Comparison of ENCODE assay signal across 8 mouse cellular contexts in the genomic region with DNA sequence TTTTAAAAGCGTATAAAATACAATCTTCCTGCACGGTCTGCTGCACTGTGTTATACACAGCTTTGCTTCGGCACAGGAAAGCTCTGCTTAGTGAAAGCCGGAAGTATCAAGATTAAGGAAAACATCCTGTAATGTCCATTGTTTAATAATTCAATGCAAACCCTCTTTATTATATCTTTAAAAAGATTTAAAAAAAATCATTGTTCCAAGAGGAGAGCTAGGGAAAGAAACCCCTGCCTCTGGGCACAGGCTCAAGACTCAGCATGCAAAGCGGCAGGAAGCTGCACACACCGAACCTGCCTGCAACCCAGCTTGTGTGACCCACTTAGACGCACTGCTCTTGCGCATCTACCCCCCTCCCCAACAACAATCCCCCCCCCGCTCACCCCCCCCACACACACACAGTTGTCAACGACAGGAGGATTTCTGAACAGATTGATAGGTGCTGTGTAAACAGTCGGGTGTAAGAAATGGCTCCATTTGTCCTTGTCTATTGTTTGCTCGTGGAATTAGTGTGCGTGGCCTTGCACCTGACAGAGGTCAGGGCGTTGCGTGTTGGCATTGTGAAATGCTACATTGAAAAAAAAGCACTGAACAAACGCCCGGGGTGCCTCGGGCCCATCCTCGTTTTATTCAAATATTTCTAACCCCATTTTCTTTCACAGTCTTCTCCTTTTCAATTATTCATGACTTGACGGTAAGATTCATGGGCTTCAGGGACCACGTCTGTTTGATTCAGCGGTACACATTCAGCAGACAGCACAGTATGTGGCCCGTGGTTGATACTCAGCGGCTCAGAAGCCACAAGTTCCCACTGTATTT.
DNase-seq lines count a peak whose midpoint lies in the region; ATAC-seq lines count a peak whose summit lies in the region.

No protein-coding gene starts in this region.

- peak; percentile 93 for DNase-seq in heart, adult 11 months
- no peak for DNase-seq in heart, adult 18-20 months
- DNase-seq in embryonic facial prominence, embryonic 11.5 days (ENCODE audit: low spot score), result no peak
- DNase-seq in intestine, embryonic 14.5 days (ENCODE audit: low spot score), result peak; percentile 50
- DNase-seq in left cerebral cortex, postnatal 25 days (ENCODE audit: low spot score in 2 of 2), result no peak
- DNase-seq in urinary bladder, adult 2 months (ENCODE audit: low spot score), result no peak
- DNase-seq in liver, embryonic 11.5 days (ENCODE audit: low spot score), result no peak

- H3K4me2 ChIP-seq in embryonic facial prominence, embryonic 11.5 days (ENCODE audit: low read depth, low read length), result no peak overlapping the region
- H3K4me2 ChIP-seq in intestine, embryonic 14.5 days (ENCODE audit: low read length), result peak overlapping the region; percentile 23
- H3K4me2 ChIP-seq in midbrain, embryonic 16.5 days (ENCODE audit: low read length), result peak overlapping the region; percentile 13
- H3K4me2 ChIP-seq in liver, embryonic 11.5 days, result no peak overlapping the region

- H3K4me1 ChIP-seq in embryonic facial prominence, embryonic 11.5 days (ENCODE audit: control insufficient read depth, insufficient read depth, low read length), result no peaks in the 10 kb centered on the region
- H3K4me1 ChIP-seq in intestine, embryonic 14.5 days (replicated peaks; ENCODE audit: control insufficient read depth, insufficient read depth, low read length), result no peaks in the 10 kb centered on the region; the same call in 1 of the 2 replicates
- peaks cover 24% of the 10 kb centered on the region for H3K4me1 ChIP-seq in midbrain, embryonic 16.5 days (ENCODE audit: control insufficient read depth, insufficient read depth, low read length)
- H3K4me1 ChIP-seq in liver, embryonic 11.5 days (replicated peaks; ENCODE audit: control insufficient read depth, insufficient read depth, low read length), result no peaks in the 10 kb centered on the region

- H3K4me3 ChIP-seq in embryonic facial prominence, embryonic 11.5 days (ENCODE audit: low read depth, low read length), result no peak overlapping the region
- no peak overlapping the region for H3K4me3 ChIP-seq in intestine, embryonic 14.5 days (ENCODE audit: low read depth, low read length)
- H3K4me3 ChIP-seq in midbrain, embryonic 16.5 days (ENCODE audit: low read depth, low read length), result peak overlapping the region; percentile 0
- H3K4me3 ChIP-seq in liver, embryonic 11.5 days (ENCODE audit: low read depth, low read length), result no peak overlapping the region

- 47% methylated on average over 24 of the region's 24 CpGs for WGBS in embryonic facial prominence, embryonic 11.5 days
- WGBS in intestine, embryonic 14.5 days, result 42% methylated on average over 24 of the region's 24 CpGs
- 2% methylated on average over 24 of the region's 24 CpGs for WGBS in midbrain, embryonic 16.5 days
- 66% methylated on average over 24 of the region's 24 CpGs for WGBS in liver, embryonic 11.5 days

- no peak overlapping the region for H3K27ac ChIP-seq in embryonic facial prominence, embryonic 11.5 days (replicated peaks; ENCODE audit: low read depth, low read length)
- H3K27ac ChIP-seq in intestine, embryonic 14.5 days (ENCODE audit: low read depth), result no peak overlapping the region
- peak overlapping the region; percentile 58 for H3K27ac ChIP-seq in midbrain, embryonic 16.5 days (ENCODE audit: low read length)
- H3K27ac ChIP-seq in liver, embryonic 11.5 days (ENCODE audit: low read depth, low read length), result no peak overlapping the region

- H3K27me3 ChIP-seq in embryonic facial prominence, embryonic 11.5 days (ENCODE audit: control insufficient read depth, insufficient read depth, low read length), result no peaks in the 10 kb centered on the region
- no peaks in the 10 kb centered on the region for H3K27me3 ChIP-seq in intestine, embryonic 14.5 days (replicated peaks; ENCODE audit: control insufficient read depth, insufficient read depth, low read length)
- H3K27me3 ChIP-seq in midbrain, embryonic 16.5 days (ENCODE audit: control insufficient read depth, insufficient read depth, low read depth, low read length), result no peaks in the 10 kb centered on the region
- no peaks in the 10 kb centered on the region for H3K27me3 ChIP-seq in liver, embryonic 11.5 days (replicated peaks; ENCODE audit: control insufficient read depth, insufficient read depth, low read length)

- H3K9ac ChIP-seq in embryonic facial prominence, embryonic 11.5 days (replicated peaks; ENCODE audit: low read length), result no peak overlapping the region; the same call in 1 of the 2 replicates
- no peak overlapping the region for H3K9ac ChIP-seq in intestine, embryonic 14.5 days (ENCODE audit: low read length)
- H3K9ac ChIP-seq in midbrain, embryonic 16.5 days (ENCODE audit: low read depth, low read length), result no peak overlapping the region
- no peak overlapping the region for H3K9ac ChIP-seq in liver, embryonic 11.5 days (ENCODE audit: low read depth, low read length)

- peak; percentile 48; the same call in 1 of the 2 replicates for ATAC-seq in embryonic facial prominence, embryonic 11.5 days (replicated peaks; ENCODE audit: insufficient number of reproducible peaks, low FRiP score, low TSS enrichment, low read depth)
- peak; percentile 53; the same call in 1 of the 2 replicates for ATAC-seq in intestine, embryonic 14.5 days (replicated peaks; ENCODE audit: low FRiP score, low TSS enrichment, low read depth)
- peak; percentile 81 for ATAC-seq in midbrain, embryonic 16.5 days
- ATAC-seq in liver, embryonic 11.5 days (replicated peaks; ENCODE audit: low FRiP score), result no peak

- intact Hi-C loops in left cerebral cortex, postnatal 25 days (cut with DNase I), result no loop called here

- no peaks in the 10 kb centered on the region for H3K36me3 ChIP-seq in embryonic facial prominence, embryonic 11.5 days (replicated peaks; ENCODE audit: control insufficient read depth, insufficient read depth, low read depth, low read length)
- no peaks in the 10 kb centered on the region for H3K36me3 ChIP-seq in intestine, embryonic 14.5 days (ENCODE audit: control insufficient read depth, insufficient read depth, low read length)
- no peaks in the 10 kb centered on the region for H3K36me3 ChIP-seq in midbrain, embryonic 16.5 days (ENCODE audit: control insufficient read depth, insufficient read depth, low read length)
- H3K36me3 ChIP-seq in liver, embryonic 11.5 days (ENCODE audit: control insufficient read depth, insufficient read depth, low read length), result no peaks in the 10 kb centered on the region

- no peaks in the 10 kb centered on the region for H3K9me3 ChIP-seq in embryonic facial prominence, embryonic 11.5 days (replicated peaks; ENCODE audit: control insufficient read depth, low read length)
- H3K9me3 ChIP-seq in intestine, embryonic 14.5 days (ENCODE audit: control insufficient read depth, low read length), result no peaks in the 10 kb centered on the region
- no peaks in the 10 kb centered on the region for H3K9me3 ChIP-seq in midbrain, embryonic 16.5 days (replicated peaks; ENCODE audit: control insufficient read depth, low read length, poor library complexity, severe bottlenecking)
- H3K9me3 ChIP-seq in liver, embryonic 11.5 days (ENCODE audit: control insufficient read depth, low read length), result no peaks in the 10 kb centered on the region

Comparison
In these comparisons a context has a peak if more than half of its experiments do, and no peak if none do; other contexts are left out.
1. DNase-seq: peak in heart, adult 11 months (single experiment) and intestine, embryonic 14.5 days (single experiment); none in heart, adult 18-20 months (0 of 2), embryonic facial prominence, embryonic 11.5 days (single experiment), left cerebral cortex, postnatal 25 days (0 of 2), urinary bladder, adult 2 months (single experiment) and liver, embryonic 11.5 days (single experiment).
2. H3K4me2 ChIP-seq: peak in intestine, embryonic 14.5 days (single experiment) and midbrain, embryonic 16.5 days (single experiment); none in embryonic facial prominence, embryonic 11.5 days (single experiment) and liver, embryonic 11.5 days (single experiment).